Mouse (Mus musculus): ENCODE measurements around the gene Btnl9. TPM values are rescaled to one million over a fixed set of nuclear protein-coding genes. Genes with fewer than 3 reads are reported as not detected.

The Btnl9 gene
- polyA plus RNA-seq, 1 experiment: 7.1 TPM

GRCm38 (mm10) chr11:49141974-49142373 is 45.0 kb downstream of the Btnl9 start, which contains the start of gene Olfr1395:
Gene Olfr1395, plus strand, starts transcription at chr11:49142274.
- Histone ChIP-seq H3K4me1 (peaks cover 40% of the 10 kb centered on the region), H3K36me3 (replicated peaks; ENCODE audit: low read length) (no peaks in the 10 kb centered on the region), H3K9me3 (no peaks in the 10 kb centered on the region), H3K4me3 (replicated peaks) (no peak within 1 kb of the TSS), H3K27me3 (replicated peaks) (peaks cover 4% of the 10 kb centered on the region)
- TF ChIP-seq FLI1 (IDR thresholded peaks at IDR 0.05; ENCODE audit: low read length) (no peak), GATA1 (IDR thresholded peaks at IDR 0.05; ENCODE audit: borderline replicate concordance, low read length) (no peak)

GRCm38 (mm10) chr11:49124169-49124568 is 62.8 kb downstream of the Btnl9 start:
- Histone ChIP-seq H3K4me3 (replicated peaks) (no peak overlapping the region), H3K9me3 (no peaks in the 10 kb centered on the region), H3K27me3 (replicated peaks) (no peaks in the 10 kb centered on the region), H3K36me3 (replicated peaks; ENCODE audit: low read length) (peaks cover 28% of the 10 kb centered on the region), H3K4me1 (peaks cover 22% of the 10 kb centered on the region)
- no peak for TF ChIP-seq FLI1 (IDR thresholded peaks at IDR 0.05; ENCODE audit: low read length)
- no peak for TF ChIP-seq GATA1 (IDR thresholded peaks at IDR 0.05; ENCODE audit: borderline replicate concordance, low read length)

- H3K4me1 ChIP-seq: peaks cover 14% of the 10 kb centered on the region
- H3K9me3 ChIP-seq: no peaks in the 10 kb centered on the region
- no peaks in the 10 kb centered on the region for H3K27me3 ChIP-seq (replicated peaks)
- no peak overlapping the region for H3K4me3 ChIP-seq (replicated peaks)
- peaks cover 42% of the 10 kb centered on the region for H3K36me3 ChIP-seq (replicated peaks; ENCODE audit: low read length)
- no peak for TF ChIP-seq FLI1 (IDR thresholded peaks at IDR 0.05; ENCODE audit: low read length)
- TF ChIP-seq GATA1 (IDR thresholded peaks at IDR 0.05; ENCODE audit: borderline replicate concordance, low read length): no peak
Measured at GRCm38 (mm10) chr11:49119635-49120034, 67.3 kb downstream of the Btnl9 start.

Other genes with a start within 250 kb of the Btnl9 start
- 3.0 TPM in 1 of 2 replicates, not detected in the other for gene Psme2b, start 241.0 kb downstream of the Btnl9 start, polyA plus RNA-seq (2012; ENCODE audit: insufficient read depth, low replicate concordance)
- 0.21 TPM in 1 of 2 replicates, not detected in the other for gene Olfr56, start 208.3 kb downstream of the Btnl9 start, polyA plus RNA-seq (2012; ENCODE audit: insufficient read depth, low replicate concordance)
- 0.18 TPM in 1 of 2 replicates, not detected in the other for gene 9930111J21Rik1, start 207.8 kb downstream of the Btnl9 start, polyA plus RNA-seq (2012; ENCODE audit: insufficient read depth, low replicate concordance)
- gene Gm12185, start 194.9 kb downstream of the Btnl9 start, polyA plus RNA-seq (2012; ENCODE audit: insufficient read depth, low replicate concordance): not detected in 2 replicates
- gene Tgtp1, start 193.0 kb downstream of the Btnl9 start, polyA plus RNA-seq (2012; ENCODE audit: insufficient read depth, low replicate concordance): 0.22 TPM in 1 of 2 replicates, not detected in the other
- 0.57 TPM in 1 of 2 replicates, not detected in the other for gene 9930111J21Rik2, start 135.9 kb downstream of the Btnl9 start, polyA plus RNA-seq (2012; ENCODE audit: insufficient read depth, low replicate concordance)
- 0.45 TPM in 1 of 2 replicates, not detected in the other for gene Tgtp2, start 123.0 kb downstream of the Btnl9 start, polyA plus RNA-seq (2012; ENCODE audit: insufficient read depth, low replicate concordance)
- 6.0 and 6.4 TPM in 2 replicates for gene Ifi47, start 110.6 kb downstream of the Btnl9 start, polyA plus RNA-seq (2012; ENCODE audit: insufficient read depth, low replicate concordance)
- not detected in 2 replicates for gene Olfr1396, start 72.3 kb downstream of the Btnl9 start, polyA plus RNA-seq (2012; ENCODE audit: insufficient read depth, low replicate concordance)
- not detected in 2 replicates for gene Olfr1395, start 44.9 kb downstream of the Btnl9 start, polyA plus RNA-seq (2012; ENCODE audit: insufficient read depth, low replicate concordance)
- gene Olfr1394, start 32.8 kb downstream of the Btnl9 start, polyA plus RNA-seq (2012; ENCODE audit: insufficient read depth, low replicate concordance): not detected in 2 replicates
- 1.5 TPM in 1 of 2 replicates, not detected in the other for gene Zfp62, start 16.1 kb upstream of the Btnl9 start, polyA plus RNA-seq (2012; ENCODE audit: insufficient read depth, low replicate concordance)
- 64.1 and 65.8 TPM in 2 replicates for gene Mgat1, start 57.0 kb upstream of the Btnl9 start, polyA plus RNA-seq (2012; ENCODE audit: insufficient read depth, low replicate concordance)
- not detected in 2 replicates for gene Olfr1393, start 91.1 kb upstream of the Btnl9 start, polyA plus RNA-seq (2012; ENCODE audit: insufficient read depth, low replicate concordance)
- gene Olfr1392, start 98.1 kb upstream of the Btnl9 start, polyA plus RNA-seq (2012; ENCODE audit: insufficient read depth, low replicate concordance): not detected in 2 replicates
- not detected in 2 replicates for gene Olfr10, start 117.6 kb upstream of the Btnl9 start, polyA plus RNA-seq (2012; ENCODE audit: insufficient read depth, low replicate concordance)
- gene Olfr1391, start 135.6 kb upstream of the Btnl9 start, polyA plus RNA-seq (2012; ENCODE audit: insufficient read depth, low replicate concordance): not detected in 2 replicates
- gene Olfr1390, start 148.0 kb upstream of the Btnl9 start, polyA plus RNA-seq (2012; ENCODE audit: insufficient read depth, low replicate concordance): not detected in 2 replicates
- gene Olfr1389, start 235.9 kb upstream of the Btnl9 start, polyA plus RNA-seq (2012; ENCODE audit: insufficient read depth, low replicate concordance): 0.58 TPM in 1 of 2 replicates, not detected in the other
- gene Olfr1388, start 249.5 kb upstream of the Btnl9 start, polyA plus RNA-seq (2012; ENCODE audit: insufficient read depth, low replicate concordance): not detected in 2 replicates